Mouse (Mus musculus): ENCODE measurements at regions not wholly inside any gene's neighbourhood (a gene's known extent, or its start where the extent isn't known, plus 50 kb on each side); places are given as distances from the start of the nearest gene placed in this dataset.

DNA sequence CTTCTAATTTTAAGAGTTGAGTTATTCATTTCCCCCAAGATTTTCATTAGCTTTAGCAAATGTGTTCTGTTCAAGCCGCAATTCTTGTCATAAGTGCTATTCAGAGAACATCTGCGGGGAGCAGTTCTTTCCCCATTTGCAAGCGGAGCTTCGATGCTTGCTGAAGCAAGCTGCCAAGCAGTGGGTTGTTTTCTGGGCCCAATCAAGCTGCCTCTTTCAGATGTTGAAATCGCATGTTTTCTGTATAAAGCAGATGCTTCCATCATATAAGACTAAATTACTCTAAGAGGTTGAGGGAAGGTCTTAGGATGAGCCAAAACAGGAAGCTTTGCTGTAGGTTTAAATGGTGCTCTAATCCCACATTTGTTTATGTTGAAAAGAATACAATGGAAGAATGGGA is 547.4 kb downstream of the Abca13 start:
- no peak for DNase-seq

DNA sequence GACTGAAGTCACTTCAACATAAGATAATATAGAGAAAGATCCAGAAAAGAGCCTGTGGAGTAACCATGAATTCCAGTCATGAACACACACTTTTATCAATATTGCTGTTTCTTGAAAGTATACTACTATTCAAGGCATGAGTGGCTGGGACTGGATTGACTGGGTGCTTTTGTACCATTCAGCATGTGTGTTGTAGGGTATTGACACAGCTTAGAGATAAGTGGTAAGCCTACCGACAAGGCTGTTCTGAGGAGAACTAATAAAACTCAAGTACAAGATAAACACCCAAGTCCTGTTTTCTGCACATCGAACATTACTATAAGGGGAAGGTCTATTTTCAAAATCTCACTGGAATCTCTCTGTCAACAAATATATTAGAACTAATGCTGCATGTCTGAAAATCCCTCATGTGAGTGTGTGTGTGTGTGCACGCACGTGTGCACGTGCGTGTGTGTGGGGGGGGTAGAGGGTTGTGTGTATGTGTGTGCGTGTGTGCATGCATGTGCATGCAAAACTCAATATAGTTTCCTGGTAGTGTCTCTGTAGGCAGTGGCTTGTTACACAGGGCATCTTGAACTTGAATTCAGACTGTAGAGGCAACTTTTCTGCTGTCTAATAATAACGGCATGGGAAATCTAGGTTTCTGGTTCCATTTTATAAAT is 588.6 kb downstream of the Abca13 start:
- no peak for DNase-seq

DNA sequence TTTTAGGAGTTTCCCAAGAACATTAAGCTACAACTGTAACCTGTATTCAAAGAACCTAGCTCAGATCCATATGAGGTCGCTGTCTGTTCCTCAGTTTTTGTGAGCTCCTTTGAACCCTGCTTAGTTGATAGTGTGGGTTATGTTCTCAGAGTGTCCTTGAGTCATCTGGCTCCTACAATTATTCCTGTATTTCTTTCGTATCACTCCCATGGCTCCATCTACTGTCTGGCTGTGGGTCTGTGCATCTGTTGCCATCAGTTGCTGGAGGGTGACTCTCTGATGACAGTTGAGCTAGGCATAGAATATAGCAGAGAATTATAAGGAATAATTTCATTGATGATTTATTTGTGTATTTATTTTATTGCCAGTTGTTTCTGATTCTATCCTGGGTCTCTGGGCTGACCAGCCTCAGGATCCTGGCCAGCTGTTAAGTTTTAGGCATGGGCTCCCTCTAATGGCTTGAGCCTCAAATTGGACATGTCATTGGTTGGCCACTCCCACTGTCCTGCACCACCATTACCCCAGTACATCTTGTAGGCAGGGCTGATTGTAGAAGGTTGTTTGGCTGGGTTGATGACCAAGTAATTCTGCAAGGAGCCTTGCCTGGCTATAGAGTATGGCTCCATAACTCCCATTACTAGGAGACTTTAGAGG is 601.6 kb downstream of the Abca13 start:
- peak in 1 of 2 experiments; percentile 4 for DNase-seq

DNA sequence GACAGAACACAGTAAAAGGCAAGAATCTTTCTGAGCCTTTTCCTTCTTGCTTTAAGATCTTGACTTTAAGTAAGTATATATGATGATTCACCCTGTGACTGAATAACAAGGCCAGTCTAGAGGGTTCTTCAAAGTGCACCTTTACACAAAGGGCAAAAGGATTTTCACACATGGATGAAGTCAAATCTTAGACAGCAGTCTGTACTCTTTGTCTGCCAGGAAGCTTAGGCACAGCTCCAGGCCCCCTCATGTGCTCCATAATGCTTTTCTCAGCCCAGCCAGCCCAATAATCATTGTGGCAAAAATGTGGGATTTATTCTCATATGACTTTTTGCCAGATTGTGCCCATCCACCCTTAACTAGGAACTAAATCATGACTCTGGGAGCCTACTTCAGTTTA is 647.9 kb downstream of the Abca13 start:
- no peak for DNase-seq

DNA sequence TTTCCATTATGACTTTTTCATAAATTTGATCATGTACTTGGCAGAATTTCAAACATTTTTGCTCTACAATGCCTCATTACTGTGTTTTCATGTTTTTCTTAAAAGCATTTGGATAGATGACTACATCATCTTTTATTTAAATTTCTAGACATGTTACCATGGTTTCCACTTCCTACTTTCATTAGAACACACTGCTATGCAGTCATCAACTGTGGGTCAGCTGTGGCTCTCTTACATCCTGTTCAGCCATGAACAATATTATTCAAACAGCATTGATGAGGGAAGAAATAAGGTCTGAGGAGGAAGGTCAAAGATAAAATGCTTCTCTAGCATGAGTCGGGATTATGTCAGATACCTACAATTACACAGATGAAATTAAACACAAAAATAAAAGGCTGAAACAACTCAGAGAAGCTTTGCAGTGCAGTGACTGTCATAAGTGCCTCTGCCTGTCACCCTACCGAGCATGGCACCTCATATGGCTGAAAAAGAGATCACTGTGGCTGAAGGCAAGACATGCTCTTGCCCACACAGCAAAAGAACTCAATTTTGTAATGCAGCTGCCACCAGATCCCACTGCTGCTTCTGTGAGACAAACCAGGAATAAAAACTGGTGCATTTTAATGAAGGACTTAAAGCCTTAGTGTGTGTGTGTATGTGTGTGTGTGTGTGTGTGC is 676.9 kb downstream of the Abca13 start:
- DNase-seq = no peak

Measured in lung, adult 18-20 months (tissue).